Mouse (Mus musculus): ENCODE data around the gene Ppp1cc.
"Not testable (repeated sequence)": the region's sequence is repeated elsewhere in the genome, so short reads cannot be mapped to it uniquely, and the experiment has no call there.

Gene Ppp1cc

DNA sequence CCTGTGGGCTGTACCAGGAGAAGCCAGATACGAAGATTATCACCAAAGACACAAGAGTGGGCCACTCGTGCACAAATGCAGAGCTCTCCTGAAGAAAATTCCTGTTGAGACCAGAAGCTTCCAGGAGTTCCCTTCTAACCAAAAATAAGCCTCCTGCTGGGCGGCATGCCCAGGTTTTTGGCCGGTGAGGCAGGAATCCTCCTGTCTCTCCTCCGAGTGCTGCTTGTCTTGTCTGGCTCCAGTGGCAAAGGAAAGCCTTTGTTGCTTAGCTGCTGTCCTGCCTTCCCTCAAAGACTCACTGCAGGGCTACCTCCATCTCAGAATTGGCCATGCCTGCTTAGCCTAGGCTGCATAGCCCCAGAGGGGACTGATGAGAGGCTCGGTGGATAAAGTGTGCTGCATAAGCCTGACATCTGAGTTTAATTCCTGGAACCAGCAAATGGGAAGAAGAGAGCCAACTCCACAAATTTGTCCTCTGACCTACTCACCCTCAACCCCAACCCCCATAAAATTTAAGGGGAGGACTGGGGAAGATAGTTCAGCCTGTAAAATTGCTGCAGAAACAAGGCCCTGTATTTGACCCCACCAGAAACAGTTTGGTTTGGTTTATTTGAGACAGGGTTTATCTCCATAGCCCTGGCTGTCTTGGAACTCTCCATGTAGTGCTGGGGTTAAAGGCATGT is 7.3 kb downstream of the Ppp1cc start:
- no peak for DNase-seq (ENCODE audit: low spot score in 2 of 2)

- no peak for DNase-seq (ENCODE audit: low spot score in 2 of 2)
These were observed 8.6 kb downstream of the Ppp1cc start for GRCm38 (mm10) chr5:122166636-122167161.

- no peak for DNase-seq (ENCODE audit: low spot score in 2 of 2)
These were observed 10.4 kb downstream of the Ppp1cc start for GRCm38 (mm10) chr5:122168344-122169069.

- DNase-seq (ENCODE audit: low spot score in 2 of 2) = no peak
These were observed 13.0 kb downstream of the Ppp1cc start for GRCm38 (mm10) chr5:122171058-122171457.

GRCm38 (mm10) chr5:122175402-122175801 is 17.3 kb downstream of the Ppp1cc start:
- no peak for DNase-seq (ENCODE audit: low spot score in 2 of 2)

- DNase-seq (ENCODE audit: low spot score in 2 of 2) = no peak
These were observed 17.9 kb downstream of the Ppp1cc start for GRCm38 (mm10) chr5:122175961-122176360.

DNA sequence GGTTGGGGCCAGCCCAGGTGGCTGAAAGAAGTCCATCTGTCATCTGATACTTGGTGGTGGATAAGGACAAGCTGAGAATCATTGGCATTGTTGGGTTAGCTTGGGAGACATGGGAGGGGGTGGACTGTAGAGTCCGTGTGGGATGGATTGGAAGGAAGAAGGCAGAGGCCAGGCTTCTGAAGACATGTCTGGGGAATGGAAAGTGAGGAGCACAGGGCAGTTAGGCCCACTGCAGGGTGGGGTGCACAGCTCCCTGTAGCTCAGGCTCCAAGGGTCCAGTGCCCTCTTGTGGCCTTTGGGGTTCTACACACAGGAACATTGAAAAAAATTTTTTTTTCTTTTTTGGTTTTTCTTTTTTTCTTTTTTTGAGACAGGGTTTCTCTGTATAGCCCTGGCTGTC is 18.3 kb downstream of the Ppp1cc start:
- DNase-seq (ENCODE audit: low spot score in 2 of 2) = peak; percentile 25 to 63

GRCm38 (mm10) chr5:122179665-122180064 is 21.6 kb downstream of the Ppp1cc start:
- DNase-seq (ENCODE audit: low spot score in 2 of 2) = no peak

DNA sequence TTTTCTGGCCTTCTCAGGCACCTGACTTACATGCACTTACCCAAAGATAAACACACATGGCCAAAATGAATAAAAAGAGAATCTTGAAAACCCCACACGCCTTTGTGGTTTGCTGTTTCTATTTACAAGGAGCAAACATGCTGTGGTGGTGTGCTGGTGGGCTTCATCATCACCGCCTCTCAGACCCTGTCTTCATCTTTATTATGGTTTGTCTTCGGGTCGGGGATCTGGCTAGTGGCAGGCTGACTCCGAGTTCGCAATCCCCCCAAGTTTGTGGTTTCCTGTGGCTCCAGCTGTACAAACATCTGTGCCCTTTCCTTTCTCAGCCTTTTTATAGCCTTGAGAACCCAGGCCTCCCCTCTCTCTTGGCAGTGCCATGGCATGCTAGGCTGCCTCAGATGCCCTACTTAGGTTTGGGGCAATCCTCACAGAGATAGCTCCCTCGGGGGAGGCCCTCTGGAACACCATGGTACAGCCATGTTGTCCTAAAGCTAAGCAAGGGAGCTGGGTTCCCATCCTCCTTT is 26.3 kb downstream of the Ppp1cc start:
- no peak for DNase-seq (ENCODE audit: low spot score in 2 of 2)

- DNase-seq (ENCODE audit: low spot score in 2 of 2) = not testable (repeated sequence)
These were observed 26.8 kb downstream of the Ppp1cc start for GRCm38 (mm10) chr5:122184858-122185257.

DNA sequence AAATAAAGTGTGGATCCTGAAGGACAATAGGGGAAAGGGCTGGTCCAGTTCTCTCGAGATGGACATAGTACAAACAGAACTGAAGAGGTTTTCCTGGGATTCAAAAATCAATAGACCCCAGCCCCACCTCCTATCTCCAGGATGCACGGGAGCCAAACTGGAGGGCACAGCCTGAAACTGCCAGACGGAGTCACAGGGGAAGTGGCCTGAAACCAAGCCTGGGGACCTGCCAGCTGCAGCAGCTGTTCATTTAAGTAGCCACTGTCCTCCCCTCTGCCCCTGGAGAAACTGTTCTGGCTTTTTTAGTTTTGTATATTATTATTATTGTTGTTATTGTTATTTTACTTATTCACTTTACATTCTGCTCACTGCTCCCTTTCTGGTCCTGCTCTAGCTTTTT is 31.0 kb downstream of the Ppp1cc start:
- no peak for DNase-seq (ENCODE audit: low spot score in 2 of 2)

GRCm38 (mm10) chr5:122190465-122190864 is 32.4 kb downstream of the Ppp1cc start:
- DNase-seq (ENCODE audit: low spot score in 2 of 2) = no peak

- no peak for DNase-seq (ENCODE audit: low spot score in 2 of 2)
These were observed 33.4 kb downstream of the Ppp1cc start for GRCm38 (mm10) chr5:122191269-122192063.

DNA sequence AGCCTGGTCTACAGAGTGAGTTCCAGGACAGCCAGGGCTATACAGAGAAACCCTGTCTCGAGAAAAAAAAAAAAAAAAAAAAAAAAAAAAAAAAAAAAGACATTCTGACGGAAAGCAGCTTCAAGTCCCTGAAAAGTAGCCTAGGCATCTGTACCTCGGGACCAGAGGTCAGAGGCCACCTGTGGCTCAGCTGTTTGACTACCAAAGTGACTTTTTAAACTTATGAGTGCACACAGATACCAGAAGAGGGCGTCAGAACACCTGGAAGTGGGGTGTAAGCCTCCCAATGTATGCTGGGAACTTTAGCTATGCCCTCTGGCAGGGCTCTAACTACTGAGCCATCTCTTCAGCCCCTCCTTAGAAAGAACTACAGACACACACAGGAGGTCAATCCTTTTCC is 34.3 kb downstream of the Ppp1cc start:
- no peak for DNase-seq (ENCODE audit: low spot score in 2 of 2)

GRCm38 (mm10) chr5:122200872-122201271 is 42.8 kb downstream of the Ppp1cc start:
- no peak for DNase-seq (ENCODE audit: low spot score in 2 of 2)

DNA sequence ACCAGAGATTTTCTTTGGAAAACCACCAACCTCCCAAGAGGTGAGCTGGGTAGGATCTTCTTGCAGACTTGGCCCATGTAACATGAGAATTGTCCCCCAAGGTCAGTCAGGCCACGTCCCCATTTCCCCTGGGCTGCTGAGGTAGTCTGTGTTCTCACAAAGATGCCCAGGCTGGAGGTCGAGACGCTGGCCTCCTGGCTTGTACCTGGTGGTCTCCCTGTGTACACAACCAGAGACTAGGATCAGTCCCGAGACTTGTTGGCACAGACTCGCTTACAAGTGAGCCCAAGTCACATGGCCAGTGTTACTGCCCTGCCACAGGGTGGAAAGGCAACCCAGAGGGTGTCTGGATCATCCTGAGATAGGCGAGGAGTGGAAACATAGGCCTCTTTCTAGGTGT is 43.8 kb downstream of the Ppp1cc start:
- DNase-seq (ENCODE audit: low spot score in 2 of 2) = no peak

DNA sequence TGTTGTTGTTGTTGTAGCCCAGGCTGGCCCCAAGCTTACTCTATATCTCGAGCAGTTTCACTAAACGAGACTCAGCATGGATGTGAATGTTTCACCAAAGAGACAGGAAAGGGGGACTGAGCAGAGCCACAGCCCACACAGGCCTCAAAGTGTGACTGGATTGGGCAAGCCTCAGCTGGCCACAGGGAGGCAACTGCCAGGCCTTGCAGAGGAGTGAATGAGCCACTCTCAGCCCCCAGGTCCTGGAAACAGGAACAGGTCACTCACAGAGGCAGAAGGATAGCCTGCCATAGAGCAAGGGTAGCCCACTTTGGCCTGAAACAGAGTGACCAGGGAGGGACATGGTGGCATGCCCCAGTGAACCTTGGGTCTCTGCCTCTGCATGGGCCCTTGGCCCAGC is 46.1 kb downstream of the Ppp1cc start:
- DNase-seq (ENCODE audit: low spot score in 2 of 2) = no peak

GRCm38 (mm10) chr5:122206475-122206874 is 48.4 kb downstream of the Ppp1cc start, which contains the start of gene Hvcn1:
Gene Hvcn1 (plus strand): TSS chr5:122206804.
- no peak for DNase-seq (ENCODE audit: low spot score in 2 of 2)

GRCm38 (mm10) chr5:122208909-122209308 is 50.8 kb downstream of the Ppp1cc start:
- no peak for DNase-seq (ENCODE audit: low spot score in 2 of 2)

- peak; percentile 49 to 53 for DNase-seq (ENCODE audit: low spot score in 2 of 2)
These were observed 51.7 kb downstream of the Ppp1cc start for GRCm38 (mm10) chr5:122209591-122210368.

DNA sequence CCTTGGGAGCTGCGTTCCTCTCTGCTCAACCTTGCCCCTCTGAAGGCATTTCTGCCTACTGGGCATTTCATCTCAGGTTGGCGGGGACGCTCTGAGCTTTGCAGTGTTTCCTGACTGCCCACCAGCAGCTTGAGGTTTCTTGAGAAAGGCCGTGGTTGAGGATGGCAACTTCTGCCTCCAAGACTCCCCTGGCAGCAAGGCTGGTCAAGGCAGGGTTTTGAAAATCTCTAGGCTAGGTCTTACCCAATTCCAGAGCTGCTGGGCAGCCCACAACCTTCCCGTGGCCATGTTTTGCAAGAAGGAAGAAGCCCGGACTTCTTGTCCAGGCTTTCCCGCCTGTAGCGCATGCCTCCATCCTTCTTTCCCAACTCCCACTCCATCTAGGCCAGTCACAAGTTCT is 52.8 kb downstream of the Ppp1cc start:
- DNase-seq (ENCODE audit: low spot score in 2 of 2) = no peak

All from spleen, postnatal 14 days (tissue).